Mouse (Mus musculus) spleen, adult 18-20 months (tissue): ENCODE data around the gene Susd3.
A peak's percentile ranks its signal among the peaks of the same experiment; 100 is the strongest.

Experiments
- DNase-seq, 2 experiments: peaks; one replicate each; pipeline ENCODE4 v3.0.0; 2022; ENCODE audit warnings: mixed read lengths in 2 of 2

Susd3 gene

GRCm38 (mm10) chr13:49248467-49248862, at the start of gene Susd3:
Gene Susd3 (minus strand): TSS chr13:49248706.
- no peak for DNase-seq

GRCm38 (mm10) chr13:49296270-49296669, 47.8 kb upstream of the Susd3 start:
- DNase-seq, result no peak

GRCm38 (mm10) chr13:49294108-49294507, 45.6 kb upstream of the Susd3 start:
- DNase-seq, result no peak

GRCm38 (mm10) chr13:49291949-49292348, 43.4 kb upstream of the Susd3 start:
- DNase-seq, result no peak

- DNase-seq, result peak in 1 of 2 experiments; percentile 64
These were observed 42.9 kb upstream of the Susd3 start for GRCm38 (mm10) chr13:49291398-49291797.

GRCm38 (mm10) chr13:49287224-49287623, 38.7 kb upstream of the Susd3 start:
- no peak for DNase-seq

GRCm38 (mm10) chr13:49286750-49287149, 38.2 kb upstream of the Susd3 start:
- no peak for DNase-seq

- no peak for DNase-seq
These were observed 35.2 kb upstream of the Susd3 start for GRCm38 (mm10) chr13:49283686-49284085.

- no peak for DNase-seq
These were observed 33.7 kb upstream of the Susd3 start for GRCm38 (mm10) chr13:49282168-49282567.

- peak; percentile 46 to 48 for DNase-seq
These were observed 23.6 kb upstream of the Susd3 start for GRCm38 (mm10) chr13:49271831-49272765.

GRCm38 (mm10) chr13:49270500-49270899, 22.0 kb upstream of the Susd3 start:
- no peak for DNase-seq

- DNase-seq, result no peak
These were observed 19.1 kb upstream of the Susd3 start for GRCm38 (mm10) chr13:49267645-49268044.

- no peak for DNase-seq
These were observed 11.7 kb upstream of the Susd3 start for GRCm38 (mm10) chr13:49260036-49260722.

GRCm38 (mm10) chr13:49257819-49258313, 9.4 kb upstream of the Susd3 start:
- DNase-seq, result no peak

- DNase-seq, result no peak
These were observed 4.2 kb upstream of the Susd3 start for GRCm38 (mm10) chr13:49252746-49253145.

- no peak for DNase-seq
These were observed 3.6 kb upstream of the Susd3 start for GRCm38 (mm10) chr13:49252113-49252512.

GRCm38 (mm10) chr13:49250716-49251517, 2.4 kb upstream of the Susd3 start:
- DNase-seq, result peak in 1 of 2 experiments; percentile 38

GRCm38 (mm10) chr13:49249634-49250033, 1.1 kb upstream of the Susd3 start:
- DNase-seq, result no peak

GRCm38 (mm10) chr13:49248923-49249322, 417 bp upstream of the Susd3 start:
- DNase-seq, result no peak

GRCm38 (mm10) chr13:49247740-49248466, 603 bp downstream of the Susd3 start:
- peak; percentile 66 to 75 for DNase-seq

GRCm38 (mm10) chr13:49247232-49247739, 1.2 kb downstream of the Susd3 start:
- DNase-seq, result no peak

GRCm38 (mm10) chr13:49246626-49247025, 1.9 kb downstream of the Susd3 start:
- no peak for DNase-seq
